Mouse (Mus musculus) hindbrain, embryonic 14.5 days (tissue): ENCODE measurements around the gene Pomt1. TPM values are rescaled to one million over a fixed set of nuclear protein-coding genes. Genes with fewer than 3 reads are reported as not detected.

Experiments used
- polyA plus RNA-seq: library from polyadenylated mRNA; unstranded; fragments of >200 nt; fragmentation: Nextera tagmentation; extraction: Ambion mirVana; gene quantifications from 2 replicates; pipeline ENCODE4 v1.2.1, GENCODE M21; 2014

Pomt1 gene
- polyA plus RNA-seq, 1 experiment from 2014 or later: 30.8 TPM

Other genes starting within 250 kb of the Pomt1 start
- 0.52 and 0.56 TPM in 2 replicates for gene Fam78a, start 151.7 kb upstream of the Pomt1 start, polyA plus RNA-seq
- gene Plpp7, start 141.1 kb upstream of the Pomt1 start, polyA plus RNA-seq: 22.4 and 27.5 TPM in 2 replicates
- 105 and 119 TPM in 2 replicates for gene Prrc2b, start 85.5 kb upstream of the Pomt1 start, polyA plus RNA-seq
- gene Uck1, start 23.6 kb downstream of the Pomt1 start, polyA plus RNA-seq: 76.0 and 86.5 TPM in 2 replicates
- 26.4 and 29.6 TPM in 2 replicates for gene Golga2, start 50.8 kb downstream of the Pomt1 start, polyA plus RNA-seq
- 192 and 221 TPM in 2 replicates for gene Swi5, start 51.5 kb downstream of the Pomt1 start, polyA plus RNA-seq
- 47.5 and 49.1 TPM in 2 replicates for gene Ciz1, start 115.7 kb downstream of the Pomt1 start, polyA plus RNA-seq
- gene Dnm1, start 116.7 kb downstream of the Pomt1 start, polyA plus RNA-seq: 123 and 132 TPM in 2 replicates
- gene 1110008P14Rik, start 145.3 kb downstream of the Pomt1 start, polyA plus RNA-seq: 170 and 175 TPM in 2 replicates
- gene Lcn2, start 151.7 kb downstream of the Pomt1 start, polyA plus RNA-seq: 0.78 and 1.3 TPM in 2 replicates
- gene Ptges2, start 159.3 kb downstream of the Pomt1 start, polyA plus RNA-seq: 58.1 and 58.9 TPM in 2 replicates
- 5.3 TPM in 2 replicates for gene Naif1, start 213.9 kb downstream of the Pomt1 start, polyA plus RNA-seq
- gene Slc25a25, start 214.9 kb downstream of the Pomt1 start, polyA plus RNA-seq: 39.2 and 42.9 TPM in 2 replicates